Mouse (Mus musculus) testis, adult 2 months (tissue): ENCODE data around the gene Gp6.

Experiments used
- CTCF ChIP-seq: fragments of 200-500 bp; IDR thresholded peaks from 2 replicates; pipeline ENCODE4 v1.5.1; 2012; ENCODE audit warnings: low read depth, mild to moderate bottlenecking, inconsistent platforms, low read length, moderate library complexity; ENCODE audit not compliant: control insufficient read depth, insufficient read depth, insufficient replicate concordance
- POLR2A ChIP-seq: fragments of 200-500 bp; IDR thresholded peaks from 2 replicates; pipeline ENCODE4 v1.6.1; 2012; ENCODE audit warnings: low read depth, mild to moderate bottlenecking, inconsistent platforms, low read length, moderate library complexity; ENCODE audit not compliant: control insufficient read depth

DNA sequence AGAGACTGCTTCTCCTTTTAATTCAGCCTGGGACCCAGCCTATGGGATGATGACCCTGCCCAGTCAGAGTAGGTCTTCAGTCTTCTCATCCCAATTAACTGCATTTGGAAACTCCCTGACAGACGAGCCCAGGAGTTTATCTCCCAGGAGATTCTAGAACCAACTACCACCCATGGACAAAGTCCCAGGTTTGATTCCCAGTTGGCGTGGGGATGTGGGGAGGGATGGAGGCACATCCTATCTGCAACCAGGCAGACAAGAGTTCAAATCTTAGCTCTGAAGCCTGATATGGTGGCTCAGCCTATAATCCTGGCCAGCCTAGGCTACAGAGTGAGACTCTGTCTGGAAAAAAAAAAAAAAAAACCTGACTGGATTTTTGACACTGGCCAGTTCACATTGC is 40.2 kb upstream of the Gp6 start:
- TF ChIP-seq CTCF, result no peak
- no peak for TF ChIP-seq POLR2A
